Mouse (Mus musculus): ENCODE results near the gene Anks1b. TPM values are rescaled to one million over a fixed set of nuclear protein-coding genes. Genes with fewer than 3 reads are reported as not detected.

Anks1b gene
- polyA plus RNA-seq, 1 experiment from 2014 or later = 1.5 TPM

DNA sequence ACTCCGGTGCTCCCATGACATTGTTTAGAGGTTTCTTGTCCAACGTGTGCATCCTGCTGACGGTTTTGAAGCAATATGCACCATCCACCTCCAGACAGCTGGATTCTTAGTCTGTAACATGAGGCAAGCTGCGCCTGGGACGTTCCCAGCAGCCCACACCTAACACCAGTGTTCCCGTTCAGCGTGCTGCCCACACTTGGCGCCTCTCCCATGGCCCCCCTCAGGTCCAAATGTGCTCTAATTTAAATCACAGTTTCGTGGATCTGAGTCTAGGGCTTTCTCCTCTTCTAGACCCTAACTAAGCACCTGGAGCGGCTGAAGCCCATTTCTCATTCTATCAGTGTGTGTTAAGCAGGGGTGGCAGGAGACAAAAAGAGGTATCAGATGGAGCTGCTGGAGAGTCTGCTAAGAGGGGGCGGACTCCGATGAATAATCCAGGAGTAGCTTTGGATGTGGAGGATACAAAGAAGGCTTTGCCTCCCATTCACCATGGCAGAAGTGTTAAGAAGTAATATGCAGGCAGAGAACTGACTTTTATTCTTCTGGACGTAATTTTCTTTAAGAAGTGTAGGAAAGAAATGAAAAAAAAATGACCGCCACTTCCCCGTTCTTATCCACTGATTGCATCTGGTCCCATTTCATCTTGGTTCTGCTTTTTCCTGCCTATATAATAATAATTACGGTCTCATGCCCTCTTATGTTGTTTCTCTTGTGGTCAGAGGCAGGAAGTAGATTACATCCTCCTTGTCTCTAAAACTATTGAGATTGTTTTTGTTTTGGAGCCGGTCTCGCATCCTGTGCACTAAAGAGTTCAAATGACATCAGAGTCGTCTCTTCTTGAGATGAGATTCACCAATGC, 986.6 kb downstream of the Anks1b start:
- H3K27ac ChIP-seq (ENCODE audit: low read depth) = no peak overlapping the region
- DNase-seq (ENCODE audit: low spot score) (no peak), ATAC-seq (replicated peaks; ENCODE audit: low FRiP score, low TSS enrichment, low read depth) (no peak)
- H3K4me1 ChIP-seq (replicated peaks; ENCODE audit: control insufficient read depth, insufficient read depth, low read length) = no peaks in the 10 kb centered on the region
- H3K4me2 ChIP-seq (ENCODE audit: low read length) = no peak overlapping the region
- H3K4me3 ChIP-seq (ENCODE audit: low read depth, low read length) = no peak overlapping the region
- 83% methylated on average over 19 of the region's 19 CpGs for WGBS
- no peaks in the 10 kb centered on the region for H3K9me3 ChIP-seq (ENCODE audit: control insufficient read depth, low read length)
- no peaks in the 10 kb centered on the region for H3K27me3 ChIP-seq (replicated peaks; ENCODE audit: control insufficient read depth, insufficient read depth, low read length)
- no peaks in the 10 kb centered on the region for H3K36me3 ChIP-seq (ENCODE audit: control insufficient read depth, insufficient read depth, low read length)
- no peak overlapping the region for H3K9ac ChIP-seq (ENCODE audit: low read length)

DNA sequence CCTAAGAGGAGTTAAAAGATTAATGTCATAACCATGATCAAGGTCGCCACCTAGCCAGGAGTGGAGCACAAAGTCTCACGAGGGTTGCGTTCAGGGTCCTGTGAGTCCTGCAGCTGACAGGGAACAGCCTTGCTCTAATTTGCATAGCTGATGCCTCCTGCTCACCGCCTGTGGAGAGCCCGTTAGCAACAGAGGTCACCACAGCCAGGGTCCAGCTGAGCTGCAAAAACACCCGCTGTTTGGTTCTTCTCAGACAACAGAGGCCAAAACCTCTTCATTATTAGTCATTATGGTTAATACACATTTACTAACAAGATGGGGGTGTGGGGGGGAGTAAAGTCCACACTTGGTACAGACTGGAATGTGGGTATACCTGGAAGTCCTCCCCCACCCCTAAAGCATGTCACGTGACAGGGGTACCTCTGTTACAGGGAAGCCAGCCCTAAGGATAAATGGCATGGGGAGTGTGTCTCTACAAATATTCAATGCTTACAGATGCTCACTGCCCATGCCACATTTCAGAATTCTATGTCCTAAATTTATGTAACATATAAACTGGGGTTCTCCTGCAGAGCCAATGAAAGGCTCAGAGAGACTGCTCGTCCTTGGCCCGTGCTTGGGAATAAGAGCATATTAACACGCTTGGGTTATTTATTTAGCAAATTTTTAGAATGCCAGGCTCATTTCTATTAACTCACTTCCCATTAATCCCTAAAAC, 990.7 kb downstream of the Anks1b start:
- no peak for DNase-seq (ENCODE audit: low spot score)
- H3K9me3 ChIP-seq (ENCODE audit: control insufficient read depth, low read length) = no peaks in the 10 kb centered on the region
- no peaks in the 10 kb centered on the region for H3K36me3 ChIP-seq (ENCODE audit: control insufficient read depth, insufficient read depth, low read length)
- no peaks in the 10 kb centered on the region for H3K27me3 ChIP-seq (replicated peaks; ENCODE audit: control insufficient read depth, insufficient read depth, low read length)
- no peak overlapping the region for H3K4me2 ChIP-seq (ENCODE audit: low read length)
- no peak overlapping the region for H3K27ac ChIP-seq (ENCODE audit: low read depth)
- H3K9ac ChIP-seq (ENCODE audit: low read length) = no peak overlapping the region
- no peaks in the 10 kb centered on the region for H3K4me1 ChIP-seq (replicated peaks; ENCODE audit: control insufficient read depth, insufficient read depth, low read length)
- WGBS = 22% methylated on average over 10 of the region's 10 CpGs
- no peak for ATAC-seq (replicated peaks; ENCODE audit: low FRiP score, low TSS enrichment, low read depth)
- H3K4me3 ChIP-seq (ENCODE audit: low read depth, low read length) = no peak overlapping the region

DNA sequence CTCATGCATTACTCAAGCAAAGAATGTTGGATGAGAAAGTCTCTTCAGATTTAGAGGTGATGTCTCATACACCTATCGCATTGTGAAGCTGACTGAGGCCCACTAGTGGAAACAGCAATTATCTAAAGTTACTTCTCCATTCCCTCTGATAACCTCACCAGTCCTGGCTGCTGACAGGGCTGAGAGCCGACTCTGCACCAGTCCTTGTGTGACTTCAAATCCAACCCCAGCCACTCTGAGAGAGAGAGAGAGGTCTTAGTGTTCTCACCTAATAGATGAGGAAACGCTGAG, 991.2 kb downstream of the Anks1b start:
- H3K4me3 ChIP-seq (ENCODE audit: low read depth, low read length) = no peak overlapping the region
- ATAC-seq (replicated peaks; ENCODE audit: low FRiP score, low TSS enrichment, low read depth) = no peak
- H3K36me3 ChIP-seq (ENCODE audit: control insufficient read depth, insufficient read depth, low read length) = no peaks in the 10 kb centered on the region
- 36% methylated on average over 3 of the region's 3 CpGs for WGBS
- no peak for DNase-seq (ENCODE audit: low spot score)
- no peaks in the 10 kb centered on the region for H3K9me3 ChIP-seq (ENCODE audit: control insufficient read depth, low read length)
- H3K27me3 ChIP-seq (replicated peaks; ENCODE audit: control insufficient read depth, insufficient read depth, low read length) = no peaks in the 10 kb centered on the region
- H3K9ac ChIP-seq (ENCODE audit: low read length) = no peak overlapping the region
- H3K4me1 ChIP-seq (replicated peaks; ENCODE audit: control insufficient read depth, insufficient read depth, low read length) = no peaks in the 10 kb centered on the region
- H3K4me2 ChIP-seq (ENCODE audit: low read length) = no peak overlapping the region
- H3K27ac ChIP-seq (ENCODE audit: low read depth) = no peak overlapping the region

DNA sequence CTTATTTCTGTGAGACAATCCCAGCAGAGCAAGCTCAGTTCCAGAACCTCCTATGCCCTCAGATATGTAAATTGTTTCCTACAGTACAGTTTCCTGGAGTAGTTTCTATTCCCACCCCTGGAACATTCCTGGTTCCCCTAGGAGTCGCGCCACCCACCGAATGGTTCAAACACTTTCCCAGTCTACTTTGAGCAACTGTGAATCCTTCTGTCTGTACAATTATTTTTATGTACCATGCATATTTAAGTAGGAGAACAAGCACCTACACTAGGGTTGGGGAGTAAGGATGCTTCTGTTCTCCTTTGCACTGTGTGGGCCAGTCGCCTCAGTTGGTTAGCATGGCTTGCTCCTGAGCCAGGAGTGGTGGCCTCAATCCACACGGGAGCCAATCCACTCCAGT, 999.9 kb downstream of the Anks1b start:
- no peaks in the 10 kb centered on the region for H3K4me1 ChIP-seq (replicated peaks; ENCODE audit: control insufficient read depth, insufficient read depth, low read length)
- H3K36me3 ChIP-seq (ENCODE audit: control insufficient read depth, insufficient read depth, low read length) = no peaks in the 10 kb centered on the region
- H3K27ac ChIP-seq (ENCODE audit: low read depth) = no peak overlapping the region
- H3K4me2 ChIP-seq (ENCODE audit: low read length) = no peak overlapping the region
- no peak overlapping the region for H3K9ac ChIP-seq (ENCODE audit: low read length)
- no peaks in the 10 kb centered on the region; the same call in 1 of the 2 replicates for H3K9me3 ChIP-seq (ENCODE audit: control insufficient read depth, low read length)
- DNase-seq (ENCODE audit: low spot score) (no peak), ATAC-seq (replicated peaks; ENCODE audit: low FRiP score, low TSS enrichment, low read depth) (no peak)
- H3K27me3 ChIP-seq (replicated peaks; ENCODE audit: control insufficient read depth, insufficient read depth, low read length) = no peaks in the 10 kb centered on the region
- no peak overlapping the region for H3K4me3 ChIP-seq (ENCODE audit: low read depth, low read length)
- WGBS = 89% methylated on average over 5 of the region's 5 CpGs

DNA sequence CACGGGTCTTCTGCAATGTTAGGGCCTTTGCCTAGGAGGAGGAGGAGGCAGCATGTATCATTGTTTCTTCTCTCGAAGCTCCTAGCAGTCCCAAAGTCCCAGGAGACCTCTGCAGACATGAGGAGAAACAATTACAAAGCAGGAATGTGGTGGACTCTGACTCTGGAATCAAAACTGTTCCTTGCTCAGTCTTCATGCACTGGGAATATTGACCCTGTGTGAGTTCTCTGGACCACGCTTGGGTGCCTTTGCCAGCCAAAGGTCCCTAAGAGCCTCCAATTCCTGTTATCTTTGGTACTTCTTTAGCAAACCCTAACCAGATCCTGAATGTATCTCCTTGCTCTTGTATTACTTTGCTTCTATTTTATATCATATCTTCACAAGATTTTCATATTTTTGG, 1000.9 kb downstream of the Anks1b start:
- H3K4me2 ChIP-seq (ENCODE audit: low read length) = no peak overlapping the region
- H3K27me3 ChIP-seq (replicated peaks; ENCODE audit: control insufficient read depth, insufficient read depth, low read length) = no peaks in the 10 kb centered on the region
- no peak overlapping the region for H3K9ac ChIP-seq (ENCODE audit: low read length)
- H3K4me1 ChIP-seq (replicated peaks; ENCODE audit: control insufficient read depth, insufficient read depth, low read length) = no peaks in the 10 kb centered on the region
- DNase-seq (ENCODE audit: low spot score) (no peak), ATAC-seq (replicated peaks; ENCODE audit: low FRiP score, low TSS enrichment, low read depth) (no peak)
- no peaks in the 10 kb centered on the region for H3K36me3 ChIP-seq (ENCODE audit: control insufficient read depth, insufficient read depth, low read length)
- 68% methylated on average over 3 of the region's 3 CpGs for WGBS
- H3K9me3 ChIP-seq (ENCODE audit: control insufficient read depth, low read length) = no peaks in the 10 kb centered on the region; the same call in 1 of the 2 replicates
- H3K27ac ChIP-seq (ENCODE audit: low read depth) = no peak overlapping the region
- no peak overlapping the region for H3K4me3 ChIP-seq (ENCODE audit: low read depth, low read length)

DNA sequence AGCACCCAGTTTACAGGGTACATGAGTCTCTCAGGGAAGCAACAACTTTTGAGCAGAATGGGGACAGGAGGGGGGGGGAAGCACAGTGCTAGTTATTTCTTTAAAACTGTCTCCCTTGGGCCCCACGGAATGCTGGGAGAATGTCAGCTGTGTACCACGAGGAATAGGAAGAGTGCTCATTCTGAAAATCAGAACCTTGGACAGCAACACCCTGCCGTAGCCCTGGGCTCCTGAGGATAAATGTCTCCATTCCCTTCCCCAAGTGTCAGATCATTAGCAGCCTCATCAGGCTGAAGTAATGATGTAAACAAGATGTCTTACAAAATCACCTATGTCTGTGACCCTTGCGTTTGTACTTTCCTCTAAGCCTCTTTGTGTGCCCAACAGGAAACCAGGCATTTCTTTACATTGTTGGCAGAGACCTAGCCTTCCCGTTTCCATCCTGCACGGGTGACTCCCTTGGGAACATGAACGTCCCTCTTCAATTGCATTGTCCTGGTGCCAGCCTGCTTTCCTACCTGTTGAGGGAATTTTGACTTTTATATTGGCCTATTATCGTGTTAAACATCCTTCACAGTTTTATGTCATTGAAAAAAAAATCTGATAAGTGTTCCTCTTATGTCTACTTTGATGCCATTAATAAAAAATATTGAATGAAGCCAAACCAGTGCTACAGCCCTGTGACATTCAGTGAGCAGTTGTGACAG, 1007.7 kb downstream of the Anks1b start:
- peak; percentile 56 for DNase-seq (ENCODE audit: low spot score)
- no peaks in the 10 kb centered on the region for H3K36me3 ChIP-seq (ENCODE audit: control insufficient read depth, insufficient read depth, low read length)
- H3K4me3 ChIP-seq (ENCODE audit: low read depth, low read length) = no peak overlapping the region
- no peak overlapping the region for H3K9ac ChIP-seq (ENCODE audit: low read length)
- H3K4me2 ChIP-seq (ENCODE audit: low read length) = no peak overlapping the region
- ATAC-seq (replicated peaks; ENCODE audit: low FRiP score, low TSS enrichment, low read depth) = no peak
- no peak overlapping the region for H3K27ac ChIP-seq (ENCODE audit: low read depth)
- WGBS = 32% methylated on average over 8 of the region's 8 CpGs
- no peaks in the 10 kb centered on the region for H3K4me1 ChIP-seq (replicated peaks; ENCODE audit: control insufficient read depth, insufficient read depth, low read length)
- H3K9me3 ChIP-seq (ENCODE audit: control insufficient read depth, low read length) = no peaks in the 10 kb centered on the region
- H3K27me3 ChIP-seq (replicated peaks; ENCODE audit: control insufficient read depth, insufficient read depth, low read length) = no peaks in the 10 kb centered on the region

DNA sequence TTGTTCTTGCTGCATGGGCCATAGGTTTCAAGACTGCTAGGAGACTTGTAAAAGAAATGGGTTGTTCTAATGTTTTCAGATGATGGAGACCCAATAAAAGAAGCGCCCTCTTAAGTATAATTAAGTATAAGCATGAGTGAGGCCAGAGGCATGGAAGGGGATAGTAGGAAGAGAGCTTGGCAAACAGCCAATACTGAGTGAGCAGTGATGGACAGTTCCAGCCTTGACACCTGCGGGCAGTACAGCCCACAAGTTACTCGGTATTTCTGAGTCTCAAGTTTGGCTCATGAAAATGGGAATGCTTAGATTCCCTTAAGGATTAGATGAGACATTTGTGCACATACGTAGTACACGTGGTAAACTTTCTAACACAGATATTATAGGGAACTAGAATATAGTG, 1016.3 kb downstream of the Anks1b start:
- Histone ChIP-seq H3K4me3 (ENCODE audit: low read depth, low read length) (no peak overlapping the region), H3K9ac (ENCODE audit: low read length) (no peak overlapping the region), H3K4me2 (ENCODE audit: low read length) (no peak overlapping the region), H3K27me3 (replicated peaks; ENCODE audit: control insufficient read depth, insufficient read depth, low read length) (no peaks in the 10 kb centered on the region), H3K27ac (ENCODE audit: low read depth) (no peak overlapping the region), H3K36me3 (ENCODE audit: control insufficient read depth, insufficient read depth, low read length) (no peaks in the 10 kb centered on the region), H3K4me1 (replicated peaks; ENCODE audit: control insufficient read depth, insufficient read depth, low read length) (no peaks in the 10 kb centered on the region), H3K9me3 (ENCODE audit: control insufficient read depth, low read length) (no peaks in the 10 kb centered on the region)
- ATAC-seq (replicated peaks; ENCODE audit: low FRiP score, low TSS enrichment, low read depth) (no peak), DNase-seq (ENCODE audit: low spot score) (no peak)
- WGBS = 68% methylated on average over 5 of the region's 5 CpGs

DNA sequence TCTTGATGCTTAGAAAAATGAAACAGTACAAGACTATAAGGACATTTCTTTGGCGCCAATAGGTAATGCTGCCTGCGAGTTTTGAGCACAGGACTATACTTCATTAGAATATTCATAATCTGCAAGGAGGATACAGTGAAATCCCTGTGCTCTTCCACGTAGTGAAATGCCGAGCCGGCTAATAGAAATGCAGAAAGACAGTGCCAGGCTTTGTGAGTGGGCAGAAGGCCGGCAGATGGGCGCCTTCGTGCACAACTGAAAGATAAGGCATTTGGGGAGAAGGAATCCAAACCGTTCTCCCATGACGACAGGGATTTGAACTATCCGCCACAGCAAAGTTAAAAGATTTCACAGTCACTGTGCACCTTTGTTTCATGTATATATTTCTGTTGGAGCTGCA, 1019.4 kb downstream of the Anks1b start:
- no peaks in the 10 kb centered on the region for H3K9me3 ChIP-seq (ENCODE audit: control insufficient read depth, low read length)
- no peak overlapping the region for H3K4me3 ChIP-seq (ENCODE audit: low read depth, low read length)
- 82% methylated on average over 11 of the region's 11 CpGs for WGBS
- DNase-seq (ENCODE audit: low spot score) (peak; percentile 16), ATAC-seq (replicated peaks; ENCODE audit: low FRiP score, low TSS enrichment, low read depth) (no peak)
- no peaks in the 10 kb centered on the region for H3K36me3 ChIP-seq (ENCODE audit: control insufficient read depth, insufficient read depth, low read length)
- no peak overlapping the region for H3K4me2 ChIP-seq (ENCODE audit: low read length)
- no peak overlapping the region for H3K27ac ChIP-seq (ENCODE audit: low read depth)
- no peak overlapping the region for H3K9ac ChIP-seq (ENCODE audit: low read length)
- H3K27me3 ChIP-seq (replicated peaks; ENCODE audit: control insufficient read depth, insufficient read depth, low read length) = no peaks in the 10 kb centered on the region
- no peaks in the 10 kb centered on the region for H3K4me1 ChIP-seq (replicated peaks; ENCODE audit: control insufficient read depth, insufficient read depth, low read length)

All from intestine, embryonic 14.5 days (tissue).